Mouse (Mus musculus) neural tube, embryonic 11.5 days (tissue): ENCODE data around the gene Mthfd1. TPM values are rescaled to one million over a fixed set of nuclear protein-coding genes. Genes with fewer than 3 reads are reported as not detected.

Experiments
- ATAC-seq: fragments of 200-750 bp; cut with Nextera tagmentation; 2 replicates; pipeline ENCODE4 v1.8.0; 2017; ENCODE audit warnings: moderate number of reproducible peaks, mild to moderate bottlenecking, moderate TSS enrichment, moderate library complexity; ENCODE audit not compliant: insufficient read depth, low FRiP score, low TSS enrichment
- DNase-seq: peaks from one replicate; pipeline ENCODE4 v3.0.0-alpha.2; 2015; ENCODE audit warnings: low spot score
- H3K27ac ChIP-seq: fragments of 300-500 bp; sonication (generic); 2 replicates; pipeline ENCODE4 v1.5.1; 2014; ENCODE audit warnings: low read depth, mild to moderate bottlenecking, low read length
- H3K27me3 ChIP-seq: fragments of 300-500 bp; sonication (generic); 2 replicates; pipeline ENCODE4 v1.6.1; 2014; ENCODE audit warnings: mild to moderate bottlenecking, low read length, mixed read lengths; ENCODE audit not compliant: control insufficient read depth, insufficient read depth
- H3K36me3 ChIP-seq: fragments of 300-500 bp; sonication (generic); 2 replicates; pipeline ENCODE4 v1.6.1; 2014; ENCODE audit warnings: mild to moderate bottlenecking, low read length, moderate library complexity, mixed read lengths; ENCODE audit not compliant: control insufficient read depth, insufficient read depth
- H3K4me1 ChIP-seq: fragments of 300-500 bp; sonication (generic); 2 replicates; pipeline ENCODE4 v1.6.1; 2014; ENCODE audit warnings: low read length, mixed read lengths; ENCODE audit not compliant: control insufficient read depth, insufficient read depth
- H3K4me2 ChIP-seq: fragments of 300-500 bp; sonication (generic); 2 replicates; pipeline ENCODE4 v1.6.1; 2014; ENCODE audit warnings: low read depth, mild to moderate bottlenecking, moderate library complexity
- H3K4me3 ChIP-seq: fragments of 300-500 bp; sonication (generic); 2 replicates; pipeline ENCODE4 v1.5.1; 2014; ENCODE audit warnings: low read depth, low read length
- H3K9ac ChIP-seq: fragments of 300-500 bp; sonication (generic); 2 replicates; pipeline ENCODE4 v1.6.1; 2014; ENCODE audit warnings: mild to moderate bottlenecking, low read length
- H3K9me3 ChIP-seq: fragments of 300-500 bp; sonication (generic); 2 replicates; pipeline ENCODE4 v1.6.1; 2016; ENCODE audit warnings: low read length; ENCODE audit not compliant: control insufficient read depth
- WGBS: fragments of 180-500 bp; shearing (Covaris S2); extraction: QIAGEN DNeasy Blood & Tissue Kit; methylation state at CpG from one replicate; pipeline ENCODE4 v1.1.7; 2014; 5-methylcytosine and 5-hydroxymethylcytosine counted together
- polyA plus RNA-seq: library from polyadenylated mRNA; unstranded; fragments of >200 nt; fragmentation: Nextera tagmentation; extraction: Ambion mirVana; gene quantifications from 2 replicates; pipeline ENCODE4 v1.2.1, GENCODE M21; 2014

Gene Mthfd1
- polyA plus RNA-seq, 1 experiment from 2014 or later = 60.8 TPM

DNA sequence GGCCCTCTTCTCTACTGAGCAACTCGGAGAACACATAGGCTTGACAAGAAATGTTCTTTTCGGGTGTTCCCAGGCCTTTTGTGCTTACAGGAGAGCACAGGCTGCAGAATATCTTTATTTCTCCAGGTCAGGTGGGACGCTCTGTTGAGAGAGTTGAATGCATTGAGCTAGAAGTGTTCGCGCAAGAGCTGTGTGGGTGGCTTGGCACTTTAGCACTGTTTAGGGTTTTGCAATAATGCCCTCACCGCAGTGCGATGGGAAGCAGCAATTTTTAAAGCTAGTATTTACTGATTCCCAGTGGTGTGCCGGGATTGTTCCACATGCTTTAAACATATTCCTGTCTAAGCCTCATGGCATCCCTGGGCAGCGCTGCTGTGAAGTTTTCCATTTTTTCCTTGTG lies 56.1 kb downstream of the Mthfd1 start:
- no peak overlapping the region for H3K4me3 ChIP-seq
- no peaks in the 10 kb centered on the region for H3K27me3 ChIP-seq
- H3K27ac ChIP-seq = no peak overlapping the region
- no peak overlapping the region for H3K9ac ChIP-seq
- 95% methylated on average over 9 of the region's 9 CpGs for WGBS
- DNase-seq (no peak), ATAC-seq (no peak)
- H3K36me3 ChIP-seq = 0 out of 2 replicates have a peak, but pooled peaks cover 2% of the 10 kb centered on the region
- no peaks in the 10 kb centered on the region for H3K9me3 ChIP-seq
- H3K4me1 ChIP-seq = no peaks in the 10 kb centered on the region
- no peak overlapping the region for H3K4me2 ChIP-seq

DNA sequence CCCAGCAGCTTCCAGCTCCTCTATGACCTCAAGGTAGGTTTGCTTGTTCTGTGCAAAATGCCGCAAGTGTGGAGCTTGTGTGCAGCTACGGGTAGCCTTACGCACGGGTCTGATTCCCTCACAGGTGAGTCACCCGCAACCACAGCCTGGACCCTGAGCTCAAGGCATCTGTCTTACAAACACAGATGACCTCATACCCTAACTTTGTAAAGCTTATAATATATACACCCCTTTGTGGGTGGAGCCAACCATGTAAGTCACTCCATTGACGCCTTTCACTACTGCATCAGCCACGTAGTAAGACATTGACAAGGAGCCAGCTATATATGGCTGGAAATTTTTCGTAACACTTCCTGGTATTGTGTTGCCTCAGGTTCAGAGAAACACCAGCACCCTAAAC lies 56.9 kb downstream of the Mthfd1 start:
- H3K27ac ChIP-seq = no peak overlapping the region
- 0 out of 2 replicates have a peak, but pooled peaks cover 2% of the 10 kb centered on the region for H3K36me3 ChIP-seq
- H3K9me3 ChIP-seq = no peaks in the 10 kb centered on the region
- no peak for DNase-seq
- H3K4me1 ChIP-seq = no peaks in the 10 kb centered on the region
- 97% methylated on average over 8 of the region's 8 CpGs for WGBS
- no peak overlapping the region for H3K4me2 ChIP-seq
- no peak overlapping the region for H3K4me3 ChIP-seq
- H3K27me3 ChIP-seq = no peaks in the 10 kb centered on the region
- ATAC-seq = no peak
- H3K9ac ChIP-seq = no peak overlapping the region

DNA sequence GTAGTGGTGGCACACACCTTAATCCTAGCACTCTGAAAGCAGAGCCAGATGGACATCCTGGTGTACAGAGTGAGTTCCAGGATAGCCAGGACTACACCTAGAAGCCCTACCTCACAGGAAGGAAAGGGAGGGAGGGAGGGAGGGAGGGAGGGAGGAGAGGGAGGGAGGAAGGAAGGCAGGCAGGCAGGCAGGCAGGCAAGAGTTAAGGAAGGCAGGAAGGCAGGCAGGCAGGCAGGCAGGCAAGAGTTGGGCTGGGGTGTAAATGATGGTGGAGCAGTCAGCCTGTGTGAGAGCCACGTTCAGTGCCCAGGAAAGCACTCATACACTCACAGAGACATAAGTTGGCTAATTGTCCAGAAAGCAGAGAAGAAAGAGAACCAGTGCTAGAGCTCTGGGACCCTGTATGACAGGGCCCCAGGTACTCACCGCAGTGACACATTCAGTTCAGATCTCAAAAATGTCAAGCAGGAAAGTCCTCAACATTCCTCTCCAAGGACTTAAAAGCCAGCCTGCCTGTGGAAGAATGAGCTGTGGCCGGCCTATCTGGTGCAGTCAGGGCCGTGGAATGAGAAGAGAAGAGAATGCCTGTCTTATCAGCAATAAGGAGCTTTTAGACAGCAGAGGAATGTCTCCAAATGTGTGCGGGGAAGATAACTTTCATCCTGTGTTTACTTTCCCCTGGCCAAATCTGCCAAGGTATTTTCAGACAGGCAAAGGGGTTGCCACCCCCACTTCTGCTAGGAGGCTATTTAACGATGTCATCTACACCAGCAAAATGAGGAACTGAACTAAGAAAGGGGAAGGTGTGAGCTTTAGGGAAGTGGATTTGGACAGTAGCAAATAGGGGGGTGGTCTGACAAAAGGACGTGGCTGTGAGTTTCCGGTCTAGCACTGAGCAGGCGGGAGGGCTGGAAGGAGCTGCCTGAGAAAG lies 63.4 kb downstream of the Mthfd1 start:
- Histone ChIP-seq H3K4me2 (no peak overlapping the region), H3K4me1 (no peaks in the 10 kb centered on the region), H3K9me3 (no peaks in the 10 kb centered on the region), H3K9ac (no peak overlapping the region), H3K27me3 (no peaks in the 10 kb centered on the region), H3K27ac (no peak overlapping the region), H3K4me3 (no peak overlapping the region), H3K36me3 (no peaks in the 10 kb centered on the region)
- no peak for DNase-seq
- WGBS = 77% methylated on average over 9 of the region's 9 CpGs
- no peak for ATAC-seq

DNA sequence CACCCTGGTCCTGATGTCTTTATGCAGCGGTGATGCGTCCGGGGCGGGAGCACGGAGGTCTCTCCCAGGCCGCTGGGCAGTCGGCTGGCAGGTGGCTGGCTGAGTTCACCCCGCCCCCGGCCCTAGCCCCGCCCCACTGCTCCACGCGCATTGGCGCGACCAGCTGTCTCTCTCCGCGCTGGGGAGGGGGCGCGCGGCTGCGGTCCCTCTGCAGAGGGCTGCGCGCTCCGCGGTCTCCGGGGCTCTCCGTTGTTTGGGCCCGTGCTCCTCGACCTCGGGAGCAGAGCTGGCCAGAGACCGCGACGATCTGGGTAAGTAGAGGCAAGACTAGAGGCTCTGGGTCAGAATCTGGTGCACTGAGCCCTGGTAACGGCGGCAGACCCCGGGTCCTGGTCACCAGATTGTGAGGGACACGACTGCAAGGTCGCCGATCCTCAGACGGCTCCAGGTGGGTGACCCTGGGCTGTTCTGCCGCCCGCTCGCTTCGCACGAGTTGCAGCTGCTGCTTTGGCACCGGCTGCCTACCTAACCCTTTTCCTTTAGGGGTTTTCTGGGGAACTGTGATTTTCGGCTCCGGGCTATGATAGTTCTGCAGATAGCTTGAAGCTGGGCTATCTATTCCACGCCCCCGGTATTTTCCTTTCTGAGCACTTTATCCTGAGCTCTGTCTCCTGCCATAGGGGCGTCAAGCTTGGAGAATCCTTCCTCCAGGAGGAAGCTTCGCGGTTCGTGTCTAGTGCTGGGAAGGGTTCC lies 69.8 kb downstream of the Mthfd1 start, which contains the start of gene Akap5:
TSS of gene Akap5 (plus strand) at position 213 of the 753 bp plus-strand sequence.
- peak within 1 kb of the TSS; percentile 89 for H3K4me2 ChIP-seq
- no peaks in the 10 kb centered on the region for H3K36me3 ChIP-seq
- H3K27ac ChIP-seq = no peak within 1 kb of the TSS
- 2% methylated on average over 53 of the region's 53 CpGs for WGBS
- peak; percentile 98 for ATAC-seq
- peak within 1 kb of the TSS; percentile 78 for H3K9ac ChIP-seq
- peak within 1 kb of the TSS; percentile 58 for H3K4me3 ChIP-seq
- DNase-seq = peak; percentile 88
- 0 out of 2 replicates have a peak, but pooled peaks cover 3% of the 10 kb centered on the region for H3K27me3 ChIP-seq
- no peaks in the 10 kb centered on the region for H3K4me1 ChIP-seq
- no peaks in the 10 kb centered on the region for H3K9me3 ChIP-seq

DNA sequence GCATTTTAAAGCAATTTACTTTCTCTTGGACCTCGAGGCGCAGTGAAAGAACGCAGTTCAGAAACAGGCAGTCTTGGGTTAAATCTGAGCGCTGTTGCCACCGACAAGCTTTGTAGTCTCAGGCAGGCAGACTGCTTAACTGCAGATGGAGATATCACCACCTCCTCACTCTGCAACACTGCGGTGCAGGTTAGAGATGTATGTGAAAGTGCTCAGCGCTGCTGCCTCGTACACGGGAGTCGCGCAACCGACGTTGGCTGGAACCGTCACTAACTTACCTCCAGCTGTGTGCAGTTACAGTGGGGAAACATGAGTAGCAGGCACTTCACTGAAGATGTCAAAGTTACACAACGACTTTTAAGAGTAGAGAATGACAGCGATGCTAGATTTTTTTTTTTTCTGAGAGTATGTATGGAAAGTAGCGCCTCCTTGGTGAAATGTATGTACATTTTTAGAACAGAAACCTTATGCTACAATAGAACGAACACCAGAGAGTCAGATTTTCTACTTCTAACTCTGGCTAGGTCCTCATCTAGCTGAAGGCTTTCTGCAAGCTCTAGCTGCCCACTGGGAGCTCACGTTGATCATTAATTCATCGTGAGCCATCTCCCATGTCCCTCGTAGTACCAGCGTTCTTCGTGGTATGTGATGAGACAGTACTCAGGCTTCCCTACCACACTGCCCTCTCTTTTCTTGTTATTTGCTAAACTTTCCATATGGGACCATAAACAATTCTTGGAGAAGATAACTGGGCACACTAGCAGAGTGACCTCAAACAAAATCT lies 71.5 kb downstream of the Mthfd1 start:
- ATAC-seq (no peak), DNase-seq (no peak)
- H3K4me1 ChIP-seq = no peaks in the 10 kb centered on the region
- no peak overlapping the region for H3K27ac ChIP-seq
- H3K9ac ChIP-seq = no peak overlapping the region
- no peaks in the 10 kb centered on the region for H3K36me3 ChIP-seq
- no peak overlapping the region for H3K4me2 ChIP-seq
- WGBS = 89% methylated on average over 23 of the region's 23 CpGs
- H3K9me3 ChIP-seq = no peaks in the 10 kb centered on the region
- H3K4me3 ChIP-seq = no peak overlapping the region
- H3K27me3 ChIP-seq = 0 out of 2 replicates have a peak, but pooled peaks cover 3% of the 10 kb centered on the region

DNA sequence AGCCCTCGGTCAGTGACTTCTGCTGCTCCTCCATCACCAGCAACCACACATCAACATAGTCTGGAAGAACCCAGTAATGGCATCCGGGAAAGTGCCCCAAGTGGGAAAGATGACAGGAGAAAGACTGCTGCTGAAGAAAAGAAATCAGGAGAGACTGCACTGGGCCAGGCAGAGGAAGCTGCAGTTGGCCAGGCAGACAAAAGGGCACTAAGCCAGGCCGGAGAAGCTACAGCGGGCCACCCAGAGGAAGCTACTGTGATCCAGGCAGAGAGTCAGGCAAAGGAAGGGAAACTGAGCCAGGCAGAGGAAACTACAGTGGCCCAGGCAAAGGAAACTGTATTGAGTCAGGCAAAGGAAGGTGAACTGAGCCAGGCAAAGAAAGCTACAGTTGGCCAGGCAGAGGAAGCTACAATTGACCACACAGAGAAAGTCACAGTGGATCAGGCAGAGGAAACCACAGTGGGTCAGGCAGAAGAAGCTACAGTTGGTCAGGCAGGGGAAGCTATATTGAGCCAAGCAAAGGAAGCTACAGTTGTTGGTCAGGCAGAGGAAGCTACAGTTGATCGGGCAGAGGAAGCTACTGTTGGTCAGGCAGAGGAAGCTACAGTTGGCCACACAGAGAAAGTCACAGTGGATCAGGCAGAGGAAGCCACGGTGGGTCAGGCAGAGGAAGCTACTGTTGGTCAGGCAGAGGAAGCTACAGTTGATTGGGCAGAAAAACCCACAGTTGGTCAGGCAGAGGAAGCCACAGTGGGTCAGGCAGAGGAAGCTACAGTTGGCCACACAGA lies 73.7 kb downstream of the Mthfd1 start:
- WGBS = 90% methylated on average over 6 of the region's 6 CpGs
- H3K36me3 ChIP-seq = no peaks in the 10 kb centered on the region
- DNase-seq = no peak
- no peaks in the 10 kb centered on the region for H3K9me3 ChIP-seq
- 0 out of 2 replicates have a peak, but pooled peaks cover 3% of the 10 kb centered on the region for H3K27me3 ChIP-seq
- no peaks in the 10 kb centered on the region for H3K4me1 ChIP-seq
- no peak overlapping the region for H3K27ac ChIP-seq
- H3K4me2 ChIP-seq = no peak overlapping the region
- H3K9ac ChIP-seq = no peak overlapping the region
- ATAC-seq = no peak
- no peak overlapping the region for H3K4me3 ChIP-seq

DNA sequence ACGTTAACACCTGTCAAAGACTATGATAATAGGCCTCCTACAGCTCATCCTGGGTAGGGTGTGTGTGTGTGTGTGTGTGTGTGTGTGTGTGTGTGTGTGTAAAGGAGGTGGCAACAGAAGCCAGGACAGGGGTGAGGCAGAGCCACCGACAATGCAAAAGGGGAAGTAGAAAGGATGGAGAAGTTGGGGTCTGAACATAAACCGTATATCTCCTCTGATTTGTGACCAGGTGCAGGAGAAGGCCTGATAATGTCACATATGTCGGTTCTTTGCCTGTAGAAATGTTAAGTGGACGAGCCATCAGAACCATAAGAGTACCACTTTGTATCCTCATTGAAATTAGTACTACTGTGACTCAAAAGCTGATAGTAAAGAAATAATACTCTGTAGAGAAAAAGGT lies 78.6 kb downstream of the Mthfd1 start:
- no peak overlapping the region for H3K4me2 ChIP-seq
- H3K36me3 ChIP-seq = no peaks in the 10 kb centered on the region
- H3K4me1 ChIP-seq = no peaks in the 10 kb centered on the region
- ATAC-seq (no peak), DNase-seq (no peak)
- no peaks in the 10 kb centered on the region for H3K9me3 ChIP-seq
- no peaks in the 10 kb centered on the region for H3K27me3 ChIP-seq
- no peak overlapping the region for H3K9ac ChIP-seq
- no peak overlapping the region for H3K4me3 ChIP-seq
- H3K27ac ChIP-seq = no peak overlapping the region
- WGBS = 93% methylated on average over 5 of the region's 5 CpGs

DNA sequence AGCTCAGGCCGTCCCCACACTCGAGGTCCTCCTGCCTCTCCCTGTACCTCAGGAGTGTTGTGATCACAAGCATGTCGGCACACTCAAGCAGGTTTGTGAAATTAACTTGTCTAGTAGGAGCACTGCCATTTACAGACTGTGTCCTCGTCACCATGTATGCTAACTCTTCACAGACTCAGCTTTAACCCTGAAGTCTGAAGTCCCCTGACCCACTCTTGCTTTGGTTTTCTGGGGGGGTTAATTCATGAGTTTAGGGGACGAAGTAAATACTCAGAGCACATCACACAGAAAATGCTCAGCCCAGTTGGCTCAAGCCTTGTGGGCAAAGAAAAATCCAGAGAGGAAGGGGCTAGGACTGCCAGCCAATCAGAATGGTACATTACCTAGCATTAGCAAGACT lies 80.5 kb downstream of the Mthfd1 start:
- no peak overlapping the region for H3K4me3 ChIP-seq
- no peak overlapping the region for H3K4me2 ChIP-seq
- H3K27ac ChIP-seq = no peak overlapping the region
- no peaks in the 10 kb centered on the region for H3K9me3 ChIP-seq
- WGBS = 85% methylated on average over 5 of the region's 5 CpGs
- no peaks in the 10 kb centered on the region for H3K27me3 ChIP-seq
- no peak overlapping the region for H3K9ac ChIP-seq
- no peak for DNase-seq
- no peaks in the 10 kb centered on the region for H3K4me1 ChIP-seq
- ATAC-seq = no peak
- no peaks in the 10 kb centered on the region for H3K36me3 ChIP-seq
